Mouse (Mus musculus) c-Kit-positive CD71-positive TER-119-positive erythroid progenitor cells, embryonic 14.5 days (primary cell): ENCODE measurements around the gene Fam160a1.

Experiments used
- DNase-seq: peaks from one replicate; pipeline ENCODE4 v3.0.0-alpha.2; 2013; ENCODE audit warnings: low spot score

The Fam160a1 gene

DNA sequence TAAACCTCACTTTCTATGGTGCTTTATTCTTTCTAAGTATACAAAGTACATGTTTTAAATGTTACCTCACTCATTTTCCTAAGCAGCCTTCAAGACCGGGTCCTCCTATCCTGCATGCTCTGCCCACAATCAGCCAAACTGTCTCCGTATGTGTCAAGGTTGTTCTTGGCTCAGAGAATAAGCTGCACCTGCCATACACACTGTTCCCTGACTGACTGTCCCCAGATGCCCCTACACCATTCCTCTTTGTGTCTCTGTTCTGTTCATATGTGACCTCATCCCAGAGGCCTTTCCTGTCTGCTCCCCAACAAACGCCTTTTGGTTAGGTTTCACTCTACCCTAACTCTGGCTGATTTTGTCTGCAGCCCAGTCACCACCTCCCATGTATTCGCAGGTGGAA is 10.2 kb upstream of the Fam160a1 start:
- no peak for DNase-seq

DNA sequence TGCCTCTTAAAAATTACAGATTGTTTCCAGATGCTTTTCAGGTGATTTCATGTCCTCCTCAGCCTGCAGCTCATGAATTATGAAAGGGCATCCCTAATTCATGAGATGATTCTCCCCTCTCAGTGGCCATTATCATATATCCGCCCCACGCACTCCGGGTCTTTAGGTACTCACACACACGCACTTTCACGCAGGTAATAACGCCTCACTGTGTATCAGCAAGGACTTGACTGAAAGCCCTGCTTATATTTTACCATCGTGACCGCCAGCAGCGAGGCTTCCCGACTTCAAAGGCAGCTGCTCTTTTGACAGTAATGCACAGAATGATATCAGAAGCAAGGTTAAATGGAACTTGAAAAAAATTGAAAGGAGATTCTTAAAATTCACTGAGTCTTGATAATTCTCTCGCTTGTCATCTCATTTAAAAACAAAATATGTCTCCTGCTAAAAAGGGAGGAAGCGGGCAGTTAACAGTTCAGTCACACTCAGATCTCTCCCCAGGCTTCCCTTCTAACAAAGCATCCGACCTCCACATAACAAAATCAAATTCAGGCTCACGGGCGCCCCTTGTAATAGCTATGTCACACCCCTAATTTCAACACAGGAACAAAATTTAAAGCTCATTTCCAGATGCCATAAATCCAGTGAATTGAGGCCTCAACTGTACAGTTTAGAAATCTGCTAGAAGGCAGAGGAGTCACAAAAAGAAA is 3.9 kb upstream of the Fam160a1 start:
- no peak for DNase-seq

DNA sequence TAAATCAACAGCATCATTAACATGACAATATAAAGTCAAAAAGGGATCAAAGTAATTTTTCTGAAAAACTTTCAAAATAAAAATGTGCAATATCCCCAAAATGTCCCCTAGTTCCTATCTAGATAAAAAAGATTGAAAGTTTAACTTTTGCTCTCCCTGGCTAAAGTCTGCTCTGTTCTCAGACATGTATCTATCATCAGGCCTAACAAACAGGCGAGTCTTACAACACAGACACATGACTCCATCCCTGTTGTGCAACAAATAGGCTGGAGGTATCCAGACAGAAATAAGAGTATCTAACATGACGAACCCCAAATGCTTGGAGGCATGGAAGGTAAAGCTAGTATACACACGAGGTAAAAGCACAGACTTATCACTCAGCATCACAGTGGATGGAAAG is 2.2 kb upstream of the Fam160a1 start:
- no peak for DNase-seq

DNA sequence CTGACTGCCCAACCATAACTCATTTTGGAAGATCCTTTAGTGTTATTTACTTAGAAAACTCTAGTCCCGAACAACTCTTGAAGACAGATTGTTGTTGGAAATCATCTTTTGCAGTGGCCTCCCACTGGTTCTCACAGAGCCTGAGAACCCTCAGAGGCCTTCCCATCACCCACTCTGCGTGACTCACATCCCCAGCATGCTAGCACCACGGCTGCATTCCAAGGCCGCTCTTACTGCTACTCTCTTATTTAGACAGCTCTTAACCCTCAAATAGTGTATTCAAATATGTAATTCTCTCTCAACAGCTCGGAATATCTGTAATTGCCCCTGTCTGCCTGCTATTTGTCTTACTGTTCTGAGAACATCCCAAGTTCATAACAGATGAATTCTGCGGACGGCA is 2.9 kb downstream of the Fam160a1 start:
- DNase-seq = no peak

DNA sequence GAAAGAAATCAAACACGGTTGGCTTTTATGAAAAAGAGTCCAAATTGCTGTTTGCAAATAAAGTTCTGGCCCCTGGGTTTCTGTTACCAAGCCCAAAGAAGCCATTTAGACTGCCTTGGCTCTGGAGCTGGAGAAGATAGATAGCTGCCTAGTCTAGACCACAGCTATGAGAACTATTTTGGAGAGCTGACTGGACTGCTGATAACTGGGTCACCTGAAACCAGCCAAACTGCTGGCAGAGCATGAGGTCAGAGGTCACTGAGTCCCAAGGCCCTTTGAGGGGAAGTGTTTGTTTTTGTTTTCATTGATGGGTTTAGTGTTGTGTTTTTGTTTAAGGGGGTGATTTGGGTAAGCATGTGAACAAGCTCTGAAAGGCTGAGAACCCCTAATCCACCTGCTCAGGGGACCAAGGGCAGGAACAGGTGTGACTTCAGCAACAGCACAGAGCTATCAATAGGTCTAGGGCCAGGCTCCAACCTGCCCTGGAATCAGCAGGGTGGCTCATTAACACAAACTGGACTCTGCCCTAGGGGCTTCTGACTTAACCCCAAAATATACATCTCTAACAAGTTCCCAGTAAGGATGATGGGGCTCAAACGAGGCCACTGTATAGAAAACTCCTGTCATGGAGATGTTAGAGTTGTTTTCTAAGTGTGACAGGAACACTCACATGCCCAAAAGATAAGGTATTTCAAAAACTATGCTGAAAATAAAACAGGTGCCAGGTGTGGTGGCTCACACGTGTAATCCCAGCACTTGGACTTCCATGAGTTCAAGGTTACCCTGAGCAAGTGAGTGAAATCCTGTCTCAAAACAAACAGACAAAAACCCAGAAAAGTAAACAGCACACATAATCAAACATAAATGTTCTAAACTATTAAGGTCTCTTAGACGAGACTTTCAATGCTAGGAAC is 3.7 kb downstream of the Fam160a1 start:
- no peak for DNase-seq

DNA sequence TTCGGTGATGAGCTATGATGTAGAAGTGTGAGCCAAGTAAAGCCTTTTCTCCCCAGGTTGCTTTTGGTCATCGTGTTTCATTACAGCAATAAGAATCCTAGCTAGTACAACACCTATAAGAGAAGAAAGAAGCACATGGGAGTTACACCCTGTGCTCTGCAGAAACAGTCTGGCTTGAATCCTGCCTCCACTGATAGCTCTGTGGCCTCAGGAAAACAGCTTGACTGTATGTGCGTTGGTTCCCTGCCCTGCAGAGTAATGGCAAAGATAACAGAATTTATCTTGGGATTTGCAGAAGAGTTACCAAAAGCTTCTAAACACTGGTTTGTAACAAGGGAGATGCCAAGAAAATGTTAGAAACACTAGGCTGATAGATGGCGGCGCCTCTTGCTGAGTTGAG is 5.1 kb downstream of the Fam160a1 start:
- DNase-seq = no peak

DNA sequence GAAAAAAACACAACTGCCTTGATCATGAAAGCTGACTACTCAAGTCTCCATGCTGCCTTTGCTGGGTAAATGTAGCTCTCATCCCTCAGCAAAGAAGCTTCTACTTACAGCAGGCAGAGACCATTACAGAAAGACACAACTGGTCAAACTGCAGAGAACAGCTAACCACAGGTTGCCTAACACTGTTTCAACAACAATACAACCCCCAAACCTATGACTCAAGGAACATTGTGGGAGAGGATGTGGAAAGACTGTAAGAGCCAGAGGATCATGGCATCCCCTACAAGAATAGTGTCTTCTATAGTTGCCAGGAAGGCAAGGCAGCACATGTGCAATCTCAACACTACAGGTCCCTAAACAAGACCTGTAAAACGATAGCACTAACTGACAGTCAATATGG is 23.9 kb downstream of the Fam160a1 start:
- no peak for DNase-seq

DNA sequence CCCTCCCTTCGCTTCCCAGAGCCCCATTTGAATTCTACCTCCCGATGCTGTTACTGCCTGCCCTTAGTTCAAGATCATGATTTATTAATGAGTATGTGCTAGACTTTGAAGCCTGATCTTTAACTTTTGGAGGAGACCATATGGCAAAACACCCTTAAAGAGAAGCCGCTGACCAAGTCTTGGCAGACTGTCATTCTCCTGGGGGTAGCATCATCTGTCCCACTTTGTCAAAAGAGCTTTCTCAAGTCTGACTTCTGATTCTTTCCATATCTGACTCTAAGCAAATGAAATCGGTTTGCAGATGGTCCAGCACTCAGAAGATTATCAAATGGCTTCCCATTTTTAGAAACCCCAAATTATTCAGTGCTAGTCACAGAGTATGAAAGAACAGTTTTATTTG is 27.3 kb downstream of the Fam160a1 start:
- no peak for DNase-seq

DNA sequence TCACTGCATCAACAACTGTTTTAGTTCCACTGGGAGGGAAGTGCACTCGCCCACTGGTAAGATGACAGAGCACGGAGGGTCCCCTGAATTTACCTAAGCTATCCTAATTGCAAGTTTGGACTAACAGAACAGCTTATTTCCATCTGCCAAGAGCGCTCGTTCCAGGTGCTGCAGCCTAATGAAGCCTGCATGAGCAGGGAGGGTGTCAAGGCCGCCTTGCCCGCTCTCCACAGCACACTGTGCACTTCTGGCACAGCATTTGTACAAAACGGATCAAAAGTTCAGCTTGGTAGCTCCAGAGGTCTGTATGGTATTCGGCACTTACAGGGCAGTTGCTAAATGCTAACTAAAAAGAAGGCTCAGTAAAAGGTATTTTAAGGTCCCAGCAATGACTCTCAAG is 30.6 kb downstream of the Fam160a1 start:
- no peak for DNase-seq

DNA sequence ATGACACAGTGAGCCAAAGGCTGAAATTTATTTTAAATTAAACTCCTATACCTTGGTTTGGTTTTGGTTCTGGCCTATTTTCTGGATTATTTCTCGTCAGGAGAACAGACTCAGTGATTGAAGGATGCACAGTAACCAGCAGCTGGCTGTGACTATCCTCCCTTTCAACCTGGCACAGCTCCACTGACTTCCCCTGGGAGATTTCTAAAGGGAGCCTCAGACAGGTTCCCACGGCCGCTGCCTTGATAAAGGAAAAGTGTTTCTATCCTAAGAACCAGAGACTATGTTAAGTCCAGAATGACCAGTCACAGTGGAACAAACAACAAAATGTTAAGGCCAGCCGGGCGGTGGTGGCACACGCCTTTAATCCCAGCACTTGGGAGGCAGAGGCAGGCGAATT is 36.2 kb downstream of the Fam160a1 start:
- DNase-seq = no peak

DNA sequence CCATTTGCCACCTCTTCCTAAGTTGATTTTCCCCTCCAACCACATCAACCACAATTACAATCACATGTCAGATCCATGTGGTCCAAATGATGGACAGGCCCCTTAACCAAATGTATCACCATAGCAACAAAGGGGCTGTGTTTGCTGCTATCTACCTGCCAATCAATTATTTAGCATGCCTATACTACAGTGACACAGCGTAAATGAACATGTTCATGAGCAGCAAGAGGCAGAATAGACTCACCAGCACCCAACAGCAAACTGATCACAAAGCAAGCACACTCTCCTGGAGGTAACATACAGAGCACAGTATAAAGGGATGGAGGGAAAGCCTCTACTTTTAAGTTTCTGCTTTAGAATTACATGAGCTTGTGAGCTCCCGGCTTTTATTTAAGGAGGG is 36.8 kb downstream of the Fam160a1 start:
- no peak for DNase-seq

DNA sequence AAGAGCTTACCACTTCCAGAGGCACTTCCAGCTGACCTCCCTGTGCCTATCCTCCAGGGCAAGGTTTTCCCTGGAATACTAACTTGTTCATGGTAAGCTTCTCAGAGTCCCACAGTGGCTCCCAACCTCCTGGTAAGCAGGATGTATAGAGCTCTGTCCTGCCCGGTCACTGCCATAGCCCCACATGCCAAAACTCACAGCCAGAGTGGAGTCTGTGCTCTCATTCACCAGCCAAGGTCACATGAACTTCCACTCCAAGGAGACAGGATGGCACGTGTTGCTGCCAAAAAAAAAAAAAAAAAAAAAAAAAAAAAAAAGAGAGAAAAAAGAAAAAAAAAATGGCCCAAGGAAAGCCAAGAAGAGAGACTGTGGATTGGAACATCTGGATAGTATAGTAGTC is 39.2 kb downstream of the Fam160a1 start:
- no peak for DNase-seq

DNA sequence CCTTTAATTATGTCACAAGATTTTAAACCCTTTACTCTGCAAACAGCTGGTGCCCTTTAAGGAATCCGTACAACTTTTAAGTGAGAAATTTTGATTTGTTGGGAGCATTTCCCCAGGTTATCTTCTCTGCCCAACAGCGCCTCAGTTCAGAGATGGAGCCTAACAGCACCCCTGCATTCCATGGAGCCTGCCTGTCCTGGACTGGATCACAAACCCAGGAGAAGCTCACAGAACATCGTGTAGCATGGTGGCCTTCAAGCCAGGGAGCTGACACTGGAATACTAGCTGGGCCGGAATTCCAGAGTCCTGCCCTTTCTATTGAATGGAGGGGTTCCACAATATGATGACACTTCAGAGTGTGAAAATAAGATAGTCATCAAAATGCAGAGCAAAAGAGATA is 39.7 kb downstream of the Fam160a1 start:
- DNase-seq = no peak

DNA sequence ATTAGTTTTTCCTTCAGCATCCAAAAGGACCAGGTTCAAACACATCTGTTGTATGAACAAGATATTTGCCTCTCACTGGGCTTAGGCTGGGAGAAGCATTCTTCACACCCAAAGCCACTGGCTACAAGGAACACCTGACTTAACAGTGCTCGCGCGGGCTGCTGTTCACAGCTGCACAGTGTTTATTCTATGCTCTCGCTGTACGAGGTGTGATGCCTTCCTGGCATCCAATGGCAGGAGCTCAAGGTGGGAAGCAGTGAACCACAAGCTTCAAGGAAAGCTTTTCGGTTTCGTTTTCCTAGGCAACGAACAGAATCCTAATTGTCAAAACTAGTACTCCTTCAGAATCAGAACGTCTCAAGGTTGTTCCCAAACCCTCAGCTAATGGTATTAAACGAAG is 40.4 kb downstream of the Fam160a1 start:
- DNase-seq = no peak

DNA sequence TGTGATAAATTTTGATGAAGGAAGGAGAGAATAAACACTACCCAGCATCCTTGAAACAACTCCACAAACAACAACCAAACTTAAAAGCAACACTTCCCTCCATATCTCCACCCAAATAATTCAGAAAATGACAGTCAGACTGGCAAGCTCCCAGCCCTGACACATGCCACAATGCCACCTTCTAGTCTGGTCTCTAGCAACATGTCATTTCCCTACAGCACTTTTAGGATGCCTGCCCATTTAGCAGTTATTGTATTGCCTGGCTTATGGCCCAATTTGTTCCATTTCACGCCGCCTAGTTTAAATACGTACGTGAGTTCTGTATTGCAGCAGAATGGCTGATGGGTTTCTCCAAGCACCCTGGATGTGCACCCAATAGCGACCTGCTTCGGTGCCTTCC is 41.0 kb downstream of the Fam160a1 start:
- DNase-seq = no peak

DNA sequence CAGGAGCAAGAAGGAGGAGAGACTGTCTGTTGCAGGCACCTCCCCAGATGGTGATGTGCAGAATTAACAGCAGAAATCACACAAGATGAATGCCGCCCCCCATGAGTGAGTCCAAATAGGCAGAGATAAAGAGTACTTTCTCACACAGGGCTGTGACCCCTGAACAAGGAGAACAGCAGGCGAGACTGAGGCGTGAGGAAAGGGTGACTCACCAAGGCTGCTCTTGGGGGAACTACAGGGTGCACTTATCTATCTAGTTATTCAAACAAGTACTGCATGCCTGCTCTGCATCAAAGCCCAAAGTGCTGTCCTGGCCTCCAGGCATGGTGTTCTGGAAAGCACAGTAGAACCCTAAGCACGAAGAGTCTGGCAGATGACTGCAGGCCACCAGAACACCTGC is 43.2 kb downstream of the Fam160a1 start:
- no peak for DNase-seq

DNA sequence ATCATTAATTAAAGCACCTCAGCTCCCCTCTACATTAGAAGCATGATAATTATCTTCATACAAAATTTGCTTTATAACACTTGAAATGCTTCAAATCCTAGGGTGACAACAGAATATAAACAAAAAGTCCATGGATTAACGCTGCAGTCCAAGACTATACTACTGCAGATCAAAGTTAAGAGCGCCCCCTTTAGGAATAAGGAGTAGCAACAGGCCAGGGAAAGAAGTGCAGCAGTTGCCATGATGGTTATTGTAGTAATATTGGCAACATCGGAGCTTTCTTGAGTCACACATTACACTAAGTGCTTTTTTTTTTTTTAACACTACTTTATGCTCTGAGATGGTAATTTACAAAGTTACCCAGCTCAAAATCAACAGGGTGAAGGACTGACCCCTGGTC is 43.7 kb downstream of the Fam160a1 start:
- DNase-seq = peak; percentile 30

DNA sequence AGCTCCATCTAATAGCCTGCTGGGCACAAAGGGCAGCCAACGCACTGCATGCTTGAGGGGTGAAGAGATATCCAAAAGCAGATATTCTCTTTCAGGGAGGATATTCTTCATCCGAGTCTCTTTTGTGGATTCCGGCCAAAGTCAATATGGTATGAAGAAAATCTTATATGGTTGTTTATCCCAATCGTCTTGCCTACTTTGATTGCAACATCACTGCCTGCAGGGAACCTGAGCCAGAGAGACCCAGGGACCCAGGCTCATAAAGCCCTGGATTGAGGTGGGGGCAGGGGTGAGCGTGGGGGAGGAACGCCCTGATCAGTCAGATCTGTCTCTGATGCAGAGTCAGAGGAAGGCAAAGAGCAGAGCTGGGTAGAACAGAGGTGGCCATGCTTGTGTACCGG is 52.2 kb downstream of the Fam160a1 start:
- no peak for DNase-seq

DNA sequence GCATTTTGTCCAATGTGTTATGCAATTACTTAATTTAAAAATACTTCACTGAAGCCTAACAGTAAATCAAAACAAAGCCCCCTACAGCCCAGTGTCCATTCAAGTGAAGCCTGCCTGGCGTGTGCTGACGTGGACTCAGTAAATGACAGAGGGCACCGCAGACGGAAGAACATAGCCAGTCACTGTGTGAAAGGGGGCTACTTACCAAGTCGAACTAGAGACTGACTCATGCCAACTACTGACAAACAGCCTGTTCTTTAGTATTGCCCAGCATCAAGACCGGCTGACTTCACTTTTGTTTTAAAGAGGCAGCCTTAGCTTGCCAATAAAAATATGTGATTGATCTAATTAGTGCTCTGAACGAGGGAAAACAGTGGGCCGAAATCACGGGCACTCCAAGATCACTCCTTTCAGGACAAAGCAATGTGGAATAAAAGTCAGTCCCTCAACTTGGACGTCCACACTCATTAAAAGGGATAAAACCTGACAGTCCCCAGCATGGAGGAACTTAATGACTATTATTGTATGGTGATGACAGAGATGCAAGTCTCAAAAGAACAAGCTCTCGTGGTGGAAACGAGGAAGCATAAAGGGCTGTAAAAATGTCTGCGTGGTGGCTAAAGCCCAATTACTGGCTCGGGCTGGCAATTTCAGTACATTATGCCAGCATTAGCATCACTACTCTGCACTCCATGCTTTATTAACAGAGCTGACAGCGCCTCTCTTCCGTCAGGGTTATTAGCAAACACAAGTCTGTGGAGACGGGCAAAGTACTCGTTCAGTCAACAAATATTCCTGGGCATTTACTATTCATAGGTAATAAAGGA is 52.9 kb downstream of the Fam160a1 start:
- no peak for DNase-seq

DNA sequence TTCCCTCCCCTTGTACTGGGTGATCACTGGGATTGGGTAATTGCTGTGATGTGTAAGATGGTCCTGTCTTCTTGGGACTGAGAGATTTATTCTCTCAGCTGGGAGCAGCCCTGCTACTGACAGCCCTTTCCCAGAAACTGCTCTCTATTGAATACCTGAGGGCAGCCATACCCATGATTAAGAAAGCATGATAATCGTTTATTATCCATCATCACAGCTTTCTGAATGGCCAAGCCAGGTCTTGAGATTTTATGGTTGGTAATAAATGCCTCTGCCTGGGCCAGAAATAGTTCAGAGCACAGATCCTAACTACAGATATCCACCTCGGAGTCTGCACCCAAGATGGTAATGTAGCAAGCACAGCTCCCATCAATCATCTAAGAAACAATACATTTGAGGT is 59.1 kb downstream of the Fam160a1 start:
- no peak for DNase-seq

DNA sequence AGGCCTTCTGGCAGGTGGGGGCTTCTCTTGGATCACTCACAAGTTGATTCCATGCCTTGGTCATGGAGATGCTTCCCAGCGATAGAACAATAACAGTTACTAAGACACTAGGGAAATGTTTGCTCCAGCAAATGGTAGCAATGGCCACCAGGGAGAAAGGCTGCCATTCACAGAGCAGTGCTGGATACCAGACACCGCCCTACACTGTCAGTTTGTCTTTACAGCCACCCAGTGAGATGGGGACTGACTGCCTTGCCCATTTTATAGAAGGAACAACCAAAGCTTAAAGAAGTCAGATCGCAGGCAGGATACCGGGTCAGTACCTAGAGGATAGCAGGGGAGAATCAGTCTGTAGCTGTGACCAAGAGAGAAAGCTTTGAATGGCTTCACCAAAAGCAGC is 59.7 kb downstream of the Fam160a1 start:
- no peak for DNase-seq

DNA sequence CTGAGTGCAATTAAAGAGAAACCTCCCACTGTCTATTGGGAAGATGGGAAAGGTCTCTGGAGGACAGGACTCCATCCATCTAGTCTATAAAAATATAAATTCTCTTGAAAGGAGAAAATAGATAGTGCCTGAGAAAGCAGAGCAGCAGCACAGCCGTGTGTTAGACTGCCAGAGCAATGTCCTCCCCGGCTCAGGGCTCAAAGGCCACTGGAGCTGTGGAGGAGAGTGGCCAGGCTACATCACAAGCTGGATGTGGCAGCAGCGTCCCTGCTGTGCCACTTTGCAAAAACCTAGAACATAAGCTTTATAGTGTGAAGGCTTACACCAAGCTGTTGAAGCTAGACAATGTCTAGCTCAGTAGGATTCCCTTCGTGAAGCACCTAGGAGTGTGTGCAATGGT is 67.7 kb downstream of the Fam160a1 start:
- no peak for DNase-seq

DNA sequence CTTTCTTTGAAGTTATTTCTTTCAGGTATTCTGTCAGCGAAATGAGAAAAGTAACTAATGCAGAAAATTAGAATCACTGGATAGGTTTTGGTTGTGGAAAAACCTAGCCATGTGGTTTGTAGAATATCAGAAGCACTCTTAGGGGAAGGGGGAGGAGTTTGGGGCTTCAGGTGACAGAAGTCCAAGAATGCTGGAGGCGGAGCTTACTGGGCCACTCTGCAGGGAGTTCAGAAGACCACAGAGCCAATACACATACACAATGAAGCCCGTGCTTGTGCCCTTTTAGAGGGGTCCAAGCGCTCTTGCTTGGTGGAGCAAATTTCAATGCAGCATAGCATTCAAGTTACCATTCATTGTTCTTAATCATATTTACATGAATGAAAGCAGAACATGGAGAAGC is 68.2 kb downstream of the Fam160a1 start:
- DNase-seq = no peak
